ENCODE assay signal across 9 mouse cellular contexts in the genomic region with DNA sequence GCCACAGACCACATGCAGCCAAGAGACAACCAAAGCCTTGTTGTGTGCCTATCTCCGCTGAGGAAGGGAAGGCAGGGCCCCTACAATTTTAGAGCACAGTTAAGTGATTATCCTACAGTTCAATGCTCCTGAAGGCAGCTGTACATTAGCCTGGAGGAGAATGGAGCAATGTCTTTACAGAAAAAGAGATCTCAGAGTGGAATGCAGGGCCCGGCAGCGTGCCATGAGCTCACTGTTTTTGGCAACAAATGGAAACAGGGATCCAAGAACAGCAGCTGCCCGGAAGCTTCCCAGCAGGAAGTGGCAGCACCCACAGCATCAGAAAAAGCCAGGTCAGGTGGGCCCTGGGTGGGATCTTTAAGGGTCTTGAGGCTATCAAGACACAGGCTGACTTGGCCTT. TPM values are rescaled to one million over a fixed set of nuclear protein-coding genes. Genes with fewer than 3 reads are reported as not detected.
DNase-seq lines count a peak whose midpoint lies in the region; ATAC-seq and TF ChIP-seq lines count a peak whose summit lies in the region.
"Had no signal": no experiment of that assay in that cellular context is flagged by ENCODE, and none has a peak within 500 bp of the region (broad histone marks: within the 10 kb centered on the region; RNA-seq: fewer than 3 reads in every experiment).

No protein-coding gene starts in this region.

- H3K4me3 ChIP-seq in midbrain, embryonic 12.5 days = no peak overlapping the region
- H3K4me3 ChIP-seq in midbrain, embryonic 16.5 days (ENCODE audit: low read depth, low read length) = no peak overlapping the region
- H3K4me3 ChIP-seq in heart, postnatal 0 days (ENCODE audit: low read depth, low read length) = no peak overlapping the region
- no peak overlapping the region for H3K4me3 ChIP-seq in midbrain, postnatal 0 days (ENCODE audit: low read depth, low read length)
- no peak overlapping the region for H3K4me3 ChIP-seq in thymus, adult 2 months (ENCODE audit: control insufficient read depth, insufficient read depth, low read length)
- H3K4me3 ChIP-seq: liver, embryonic 15.5 days had no signal

- 86% methylated on average over 4 of the region's 4 CpGs for WGBS in midbrain, embryonic 12.5 days
- 62% methylated on average over 4 of the region's 4 CpGs for WGBS in midbrain, embryonic 16.5 days
- WGBS in heart, postnatal 0 days = 44% methylated on average over 4 of the region's 4 CpGs
- WGBS in midbrain, postnatal 0 days = 68% methylated on average over 4 of the region's 4 CpGs
- 95% methylated on average over 4 of the region's 4 CpGs for WGBS in thymus, adult 2 months

- ATAC-seq in midbrain, embryonic 12.5 days (ENCODE audit: low FRiP score, low read depth) = no peak
- ATAC-seq in midbrain, embryonic 16.5 days = no peak
- ATAC-seq in heart, postnatal 0 days (ENCODE audit: insufficient read depth, low read depth) = no peak
- no peak for ATAC-seq in midbrain, postnatal 0 days (ENCODE audit: low FRiP score)

- H3K4me1 ChIP-seq in midbrain, embryonic 12.5 days = peaks cover 16% of the 10 kb centered on the region; the same call in 1 of the 2 replicates
- H3K4me1 ChIP-seq in midbrain, embryonic 16.5 days (ENCODE audit: control insufficient read depth, insufficient read depth, low read length) = no peaks in the 10 kb centered on the region
- H3K4me1 ChIP-seq in heart, postnatal 0 days (ENCODE audit: control insufficient read depth, insufficient read depth) = 0 out of 2 replicates have a peak, but pooled peaks cover 7% of the 10 kb centered on the region
- H3K4me1 ChIP-seq in midbrain, postnatal 0 days (ENCODE audit: insufficient read depth, low read length) = no peaks in the 10 kb centered on the region
- H3K4me1 ChIP-seq in thymus, adult 2 months (replicated peaks; ENCODE audit: control insufficient read depth, insufficient read depth, low read length) = peaks cover 6% of the 10 kb centered on the region

- H3K36me3 ChIP-seq in midbrain, embryonic 12.5 days = no peaks in the 10 kb centered on the region
- no peaks in the 10 kb centered on the region for H3K36me3 ChIP-seq in midbrain, embryonic 16.5 days (ENCODE audit: control insufficient read depth, insufficient read depth, low read length)
- no peaks in the 10 kb centered on the region for H3K36me3 ChIP-seq in heart, postnatal 0 days (replicated peaks; ENCODE audit: control insufficient read depth, insufficient read depth, low read length)
- H3K36me3 ChIP-seq in midbrain, postnatal 0 days (ENCODE audit: insufficient read depth, low read length) = no peaks in the 10 kb centered on the region
- H3K36me3 ChIP-seq in thymus, adult 2 months (ENCODE audit: control insufficient read depth, insufficient read depth, low read length) = no peaks in the 10 kb centered on the region
- H3K36me3 ChIP-seq: liver, embryonic 15.5 days had no signal

- no peaks in the 10 kb centered on the region for H3K9me3 ChIP-seq in midbrain, embryonic 12.5 days
- no peaks in the 10 kb centered on the region for H3K9me3 ChIP-seq in midbrain, embryonic 16.5 days (replicated peaks; ENCODE audit: control insufficient read depth, low read length, poor library complexity, severe bottlenecking)
- no peaks in the 10 kb centered on the region for H3K9me3 ChIP-seq in heart, postnatal 0 days (replicated peaks; ENCODE audit: control insufficient read depth, low read length)
- no peaks in the 10 kb centered on the region for H3K9me3 ChIP-seq in midbrain, postnatal 0 days (ENCODE audit: low read length)
- H3K9me3 ChIP-seq: liver, embryonic 15.5 days had no signal

- DNase-seq in cerebellum, postnatal 14 days = peak; percentile 32 to 55
- no peak for DNase-seq in cerebellum, adult 9-11 months
- peak; percentile 18 for DNase-seq in heart, postnatal 0 days (ENCODE audit: low spot score)
- DNase-seq in midbrain, postnatal 0 days (ENCODE audit: low spot score) = peak; percentile 67
- DNase-seq in thymus, adult 2 months = no peak
- no peak for DNase-seq in thymus, adult 18-20 months

- no peak for TF ChIP-seq CTCF in heart, postnatal 0 days (IDR thresholded peaks at IDR 0.05; ENCODE audit: low read depth)
- no peak for TF ChIP-seq CTCF in midbrain, postnatal 0 days (IDR thresholded peaks at IDR 0.05)
- no peak for TF ChIP-seq CTCF in thymus, adult 2 months (IDR thresholded peaks at IDR 0.05; ENCODE audit: borderline replicate concordance, control insufficient read depth, extremely low read depth, insufficient read depth, low read length, poor library complexity)

- peak overlapping the region; percentile 20; the same call in 1 of the 2 replicates for H3K27ac ChIP-seq in midbrain, embryonic 12.5 days (replicated peaks)
- H3K27ac ChIP-seq in midbrain, embryonic 16.5 days (ENCODE audit: low read length) = no peak overlapping the region
- no peak overlapping the region for H3K27ac ChIP-seq in heart, postnatal 0 days (ENCODE audit: low read depth)
- no peak overlapping the region for H3K27ac ChIP-seq in midbrain, postnatal 0 days (ENCODE audit: low read depth, low read length)
- no peak overlapping the region for H3K27ac ChIP-seq in thymus, adult 2 months (ENCODE audit: control insufficient read depth, insufficient read depth, low read length)
- H3K27ac ChIP-seq: liver, embryonic 15.5 days had no signal

- H3K27me3 ChIP-seq in midbrain, embryonic 12.5 days = no peaks in the 10 kb centered on the region
- H3K27me3 ChIP-seq in midbrain, embryonic 16.5 days (ENCODE audit: control insufficient read depth, insufficient read depth, low read depth, low read length) = no peaks in the 10 kb centered on the region
- no peaks in the 10 kb centered on the region for H3K27me3 ChIP-seq in heart, postnatal 0 days (ENCODE audit: control insufficient read depth, insufficient read depth, low read length)
- H3K27me3 ChIP-seq in midbrain, postnatal 0 days (ENCODE audit: insufficient read depth, low read length) = no peaks in the 10 kb centered on the region
- H3K27me3 ChIP-seq in thymus, adult 2 months (ENCODE audit: control insufficient read depth, insufficient read depth, low read length) = no peaks in the 10 kb centered on the region
- H3K27me3 ChIP-seq: liver, embryonic 15.5 days had no signal

- no peak for TF ChIP-seq EP300 in heart, postnatal 0 days (IDR thresholded peaks at IDR 0.05; ENCODE audit: low read depth)

- TF ChIP-seq POLR2A in thymus, adult 2 months (IDR thresholded peaks at IDR 0.05; ENCODE audit: control insufficient read depth, extremely low read depth, insufficient read depth, low read length, poor library complexity) = no peak

- no peak overlapping the region for H3K4me2 ChIP-seq in midbrain, embryonic 12.5 days (replicated peaks)
- no peak overlapping the region for H3K4me2 ChIP-seq in midbrain, embryonic 16.5 days (ENCODE audit: low read length)
- no peak overlapping the region for H3K4me2 ChIP-seq in heart, postnatal 0 days (ENCODE audit: low read depth, low read length)
- no peak overlapping the region for H3K4me2 ChIP-seq in midbrain, postnatal 0 days (ENCODE audit: low read depth, low read length, poor library complexity, severe bottlenecking)
- H3K4me2 ChIP-seq: liver, embryonic 15.5 days had no signal

- no peak overlapping the region for H3K9ac ChIP-seq in midbrain, embryonic 12.5 days (replicated peaks)
- H3K9ac ChIP-seq in midbrain, embryonic 16.5 days (ENCODE audit: low read depth, low read length) = no peak overlapping the region
- no peak overlapping the region for H3K9ac ChIP-seq in heart, postnatal 0 days (replicated peaks; ENCODE audit: low read depth, low read length)
- H3K9ac ChIP-seq in midbrain, postnatal 0 days (replicated peaks; ENCODE audit: low read length, poor library complexity, severe bottlenecking) = no peak overlapping the region
- H3K9ac ChIP-seq: liver, embryonic 15.5 days had no signal

RNA-seq across cellular contexts. Expression of gene Gm10260, which starts 3.4 kb away (rescaled TPM):
- polyA plus RNA-seq in midbrain, embryonic 12.5 days (2016; fragmentation: Nextera tagmentation; extraction: Ambion mirVana) = 2.1 and 2.6 TPM in 2 replicates
- polyA plus RNA-seq in midbrain, embryonic 16.5 days (2015; fragmentation: Nextera tagmentation; extraction: Ambion mirVana) = 3.6 and 4.0 TPM in 2 replicates
- total RNA-seq in heart, postnatal 0 days (2014; rRNA removed; ENCODE audit: low replicate concordance) = 418 and 531 TPM in 2 replicates
- 2.3 and 3.3 TPM in 2 replicates for polyA plus RNA-seq in heart, postnatal 0 days (2015; fragmentation: Nextera tagmentation; extraction: Ambion mirVana)
- 20.2 and 50.0 TPM in 2 replicates for total RNA-seq in midbrain, postnatal 0 days (2014; rRNA removed)
- polyA plus RNA-seq in midbrain, postnatal 0 days (2015; fragmentation: Nextera tagmentation; extraction: Ambion mirVana) = 2.0 and 4.3 TPM in 2 replicates
- polyA plus RNA-seq in thymus, adult 2 months (2012; rRNA removed) = 2.4 and 4.2 TPM in 2 replicates

Comparison
In these comparisons a context has a peak if more than half of its experiments do, and no peak if none do; other contexts are left out.
1. DNase-seq: peak in cerebellum, postnatal 14 days (2 of 2), heart, postnatal 0 days (single experiment) and midbrain, postnatal 0 days (single experiment); none in cerebellum, adult 9-11 months (single experiment), thymus, adult 2 months (single experiment) and thymus, adult 18-20 months (0 of 2).